Mouse (Mus musculus) embryonic facial prominence, embryonic 10.5 days (tissue): Measurements from ENCODE around the gene Mcub. TPM values are rescaled to one million over a fixed set of nuclear protein-coding genes. Genes with fewer than 3 reads are reported as not detected.

Experiments used
- DNase-seq: peaks from one replicate; pipeline ENCODE4 v3.0.0-alpha.2; 2017; ENCODE audit warnings: low spot score
- H3K27ac ChIP-seq: fragments of 300-500 bp; sonication (generic); replicated peaks from 2 replicates; pipeline ENCODE4 v1.5.1; 2016; ENCODE audit warnings: mild to moderate bottlenecking
- H3K27me3 ChIP-seq: fragments of 300-500 bp; sonication (generic); replicated peaks from 2 replicates; pipeline ENCODE4 v1.6.1; 2016; ENCODE audit warnings: low read depth, mild to moderate bottlenecking; ENCODE audit not compliant: poor library complexity, severe bottlenecking
- H3K36me3 ChIP-seq: fragments of 300-500 bp; sonication (generic); replicated peaks from 2 replicates; pipeline ENCODE4 v1.6.1; 2016; ENCODE audit warnings: mild to moderate bottlenecking, moderate library complexity
- H3K4me1 ChIP-seq: fragments of 300-500 bp; sonication (generic); 2 replicates; pipeline ENCODE4 v1.6.1; 2016
- H3K4me3 ChIP-seq: fragments of 300-500 bp; sonication (generic); 2 replicates; pipeline ENCODE4 v1.5.1; 2016; ENCODE audit warnings: mild to moderate bottlenecking, moderate library complexity
- H3K9me3 ChIP-seq: fragments of 300-500 bp; sonication (generic); 2 replicates; pipeline ENCODE4 v1.6.1; 2016; ENCODE audit warnings: mild to moderate bottlenecking
- WGBS: fragments of 180-500 bp; shearing (Covaris S2); methylation state at CpG from one replicate; pipeline ENCODE4 v1.1.7; 2016; 5-methylcytosine and 5-hydroxymethylcytosine counted together
- polyA plus RNA-seq: library from polyadenylated mRNA; unstranded; fragments of >200 nt; fragmentation: Nextera tagmentation; extraction: Ambion mirVana; gene quantifications from 2 replicates; pipeline ENCODE4 v1.2.1, GENCODE M21; 2016

Gene Mcub
- polyA plus RNA-seq, 1 experiment from 2014 or later: 1.4 TPM

DNA sequence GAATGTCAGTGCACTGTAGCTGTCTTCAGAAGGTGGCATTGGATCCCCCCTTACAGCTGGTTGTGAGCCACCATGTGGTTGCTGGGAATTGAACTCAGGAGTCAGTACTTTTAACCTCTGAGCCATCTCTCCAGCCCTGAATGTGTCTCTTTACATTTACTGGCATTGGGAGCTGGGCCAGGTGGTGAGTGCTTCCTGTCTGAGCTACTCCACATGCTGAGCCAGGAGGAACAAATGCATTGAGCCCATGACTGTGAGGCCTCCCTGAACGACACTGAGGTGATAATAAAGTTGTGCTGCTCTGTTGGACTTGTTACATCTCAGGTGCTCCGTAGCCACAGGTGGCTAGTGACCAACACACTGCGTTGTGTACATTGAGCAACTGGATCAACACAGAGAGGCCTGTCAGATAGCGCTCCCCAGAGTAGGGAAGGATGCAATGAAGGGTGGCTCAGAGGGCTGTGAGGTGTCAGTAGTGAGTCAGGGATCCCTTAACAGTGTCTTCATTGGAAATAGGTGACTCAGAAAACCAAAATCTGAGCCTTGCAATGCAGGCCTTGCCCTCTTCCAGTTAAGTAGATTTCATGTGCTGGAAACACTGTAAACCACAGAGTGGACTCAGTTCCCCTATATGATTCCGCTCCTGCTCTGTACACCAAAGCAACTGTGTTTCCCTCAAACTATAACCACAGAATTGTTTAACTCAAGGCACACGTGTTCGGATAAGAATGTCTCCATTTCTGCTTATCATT is 65.4 kb downstream of the Mcub start:
- no peak overlapping the region for H3K4me3 ChIP-seq
- H3K9me3 ChIP-seq: no peaks in the 10 kb centered on the region
- no peaks in the 10 kb centered on the region for H3K27me3 ChIP-seq
- H3K4me1 ChIP-seq: peaks cover 22% of the 10 kb centered on the region
- WGBS: 88% methylated on average over 7 of the region's 7 CpGs
- DNase-seq: no peak
- H3K27ac ChIP-seq: no peak overlapping the region
- H3K36me3 ChIP-seq: peaks cover 45% of the 10 kb centered on the region

DNA sequence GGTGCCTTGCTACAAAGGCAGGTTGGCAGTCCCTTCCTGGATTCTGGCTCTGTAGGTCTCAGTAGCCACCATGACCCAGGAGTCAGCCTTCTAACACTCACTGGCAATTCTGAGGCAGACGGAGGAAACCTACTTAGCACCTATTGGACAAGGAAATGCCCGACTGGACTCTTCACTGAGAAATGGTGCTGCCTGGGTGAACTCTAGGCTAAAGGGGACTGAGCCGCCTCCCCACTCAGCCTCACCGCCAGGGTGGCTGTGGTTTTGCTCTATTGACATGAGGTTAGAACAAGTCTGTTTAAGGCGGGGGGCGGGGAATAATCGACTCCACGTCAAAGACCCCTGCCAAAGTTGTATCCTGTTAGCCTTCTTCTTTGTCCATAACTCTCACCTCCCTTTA is 66.1 kb downstream of the Mcub start:
- peaks cover 38% of the 10 kb centered on the region for H3K36me3 ChIP-seq
- H3K27me3 ChIP-seq: no peaks in the 10 kb centered on the region
- no peak overlapping the region for H3K27ac ChIP-seq
- no peaks in the 10 kb centered on the region for H3K9me3 ChIP-seq
- H3K4me1 ChIP-seq: peaks cover 22% of the 10 kb centered on the region
- 90% methylated on average over 8 of the region's 8 CpGs for WGBS
- DNase-seq: no peak
- H3K4me3 ChIP-seq: no peak overlapping the region

DNA sequence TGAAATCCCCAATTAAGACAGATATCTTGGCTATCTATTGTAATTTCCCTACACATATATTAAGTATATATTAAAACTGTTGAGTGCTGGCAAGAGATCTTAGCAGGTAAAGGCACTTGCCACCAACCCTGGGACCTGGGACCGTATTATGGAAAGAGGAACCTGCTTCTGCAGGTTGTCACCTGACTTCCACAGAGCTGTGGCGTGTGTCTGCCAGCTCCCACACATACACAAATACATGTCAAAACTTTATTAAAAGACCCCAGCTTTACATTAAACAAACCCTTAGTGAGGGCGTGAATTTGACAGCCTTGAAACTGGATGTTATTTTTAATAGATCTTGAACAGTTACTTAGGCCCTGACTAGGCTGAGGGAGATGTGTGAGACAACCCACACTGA is 66.6 kb downstream of the Mcub start:
- no peak overlapping the region for H3K4me3 ChIP-seq
- H3K27me3 ChIP-seq: no peaks in the 10 kb centered on the region
- H3K36me3 ChIP-seq: peaks cover 33% of the 10 kb centered on the region
- WGBS: 92% methylated on average over 3 of the region's 3 CpGs
- no peak overlapping the region for H3K27ac ChIP-seq
- H3K4me1 ChIP-seq: peaks cover 22% of the 10 kb centered on the region
- H3K9me3 ChIP-seq: no peaks in the 10 kb centered on the region
- DNase-seq: no peak

DNA sequence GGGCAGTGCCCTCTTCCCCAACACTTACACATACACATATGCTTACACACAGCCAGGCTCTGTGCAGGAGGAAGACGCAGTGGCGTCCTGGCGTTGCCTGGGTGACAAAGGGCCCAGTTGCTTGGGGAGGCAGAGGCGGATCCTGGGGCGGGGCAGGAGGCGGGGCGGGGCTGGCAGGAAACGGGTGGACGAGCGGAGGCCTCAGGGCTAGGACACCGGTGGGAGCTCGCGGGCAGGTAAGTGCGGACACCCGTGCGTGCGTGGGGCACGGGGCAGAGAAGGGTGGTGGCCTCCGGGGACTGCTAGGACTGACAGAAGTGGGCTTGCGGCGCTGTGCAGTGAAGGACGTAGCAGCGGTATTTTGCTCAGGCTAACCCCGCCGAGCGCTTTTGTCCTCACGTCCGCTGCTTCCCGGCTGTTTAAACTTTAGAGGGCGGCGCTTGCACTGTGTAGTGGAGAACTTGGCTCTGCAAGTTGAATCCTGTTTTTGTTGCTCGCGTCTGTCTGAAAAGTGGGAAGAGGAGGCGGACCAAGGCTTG is 68.7 kb downstream of the Mcub start, which contains the start of gene Casp6:
TSS of gene Casp6 (plus strand) at position 155 of the 539 bp plus-strand sequence.
- no peaks in the 10 kb centered on the region for H3K9me3 ChIP-seq
- no peaks in the 10 kb centered on the region for H3K27me3 ChIP-seq
- peaks cover 22% of the 10 kb centered on the region for H3K4me1 ChIP-seq
- peak; percentile 92 for DNase-seq
- under 1% methylated on average over 34 of the region's 34 CpGs for WGBS
- H3K27ac ChIP-seq: peak within 1 kb of the TSS; percentile 91
- H3K4me3 ChIP-seq: peak within 1 kb of the TSS; percentile 75
- peaks cover 14% of the 10 kb centered on the region for H3K36me3 ChIP-seq

DNA sequence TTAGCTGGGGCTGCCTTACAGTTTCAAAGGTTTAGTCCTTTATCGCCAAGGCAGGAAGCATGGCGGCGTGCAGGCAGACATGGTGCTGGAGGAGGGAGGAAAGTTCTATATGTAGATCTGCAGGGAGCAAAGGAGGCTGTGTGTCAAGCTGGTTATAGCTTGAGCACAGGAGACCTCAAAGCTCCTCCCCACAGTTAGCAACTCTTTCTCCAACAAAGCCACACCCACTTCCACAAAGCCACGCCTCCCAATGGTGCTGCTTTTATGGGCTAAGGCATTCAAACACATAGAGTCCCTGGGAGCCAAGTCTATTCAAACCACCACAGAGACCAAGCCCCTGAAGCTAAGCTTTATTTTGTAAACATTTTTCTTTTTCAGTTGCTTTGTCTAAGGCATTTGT is 71.1 kb downstream of the Mcub start:
- Histone ChIP-seq H3K36me3 (peaks cover 3% of the 10 kb centered on the region; the same call in 1 of the 2 replicates), H3K9me3 (no peaks in the 10 kb centered on the region), H3K4me3 (no peak overlapping the region), H3K4me1 (peaks cover 22% of the 10 kb centered on the region), H3K27ac (no peak overlapping the region), H3K27me3 (no peaks in the 10 kb centered on the region)
- WGBS: 62% methylated on average over 4 of the region's 4 CpGs
- no peak for DNase-seq

DNA sequence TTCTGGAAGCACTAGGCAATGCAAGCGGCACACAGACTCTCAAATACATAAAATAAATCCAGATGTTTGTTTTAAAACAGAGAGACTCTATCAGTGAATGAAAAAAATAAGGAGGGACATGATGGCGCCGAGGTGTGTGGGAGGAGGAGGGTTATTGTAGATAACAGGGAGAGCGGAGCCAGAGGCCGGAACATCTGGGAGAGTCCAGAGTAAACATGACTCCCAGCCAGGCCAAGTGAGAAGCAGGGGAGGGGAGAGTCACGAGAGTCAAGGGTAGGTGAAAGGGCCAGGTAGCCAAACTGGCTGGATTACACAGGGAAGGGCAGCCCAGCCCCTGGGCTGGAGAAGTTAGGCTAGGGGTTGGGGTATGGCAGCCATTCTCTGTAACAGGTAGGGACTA is 73.4 kb downstream of the Mcub start:
- WGBS: 75% methylated on average over 6 of the region's 6 CpGs
- H3K9me3 ChIP-seq: no peaks in the 10 kb centered on the region
- no peak overlapping the region for H3K27ac ChIP-seq
- peaks cover 15% of the 10 kb centered on the region for H3K36me3 ChIP-seq
- no peak overlapping the region for H3K4me3 ChIP-seq
- H3K4me1 ChIP-seq: peaks cover 7% of the 10 kb centered on the region
- H3K27me3 ChIP-seq: no peaks in the 10 kb centered on the region
- no peak for DNase-seq

DNA sequence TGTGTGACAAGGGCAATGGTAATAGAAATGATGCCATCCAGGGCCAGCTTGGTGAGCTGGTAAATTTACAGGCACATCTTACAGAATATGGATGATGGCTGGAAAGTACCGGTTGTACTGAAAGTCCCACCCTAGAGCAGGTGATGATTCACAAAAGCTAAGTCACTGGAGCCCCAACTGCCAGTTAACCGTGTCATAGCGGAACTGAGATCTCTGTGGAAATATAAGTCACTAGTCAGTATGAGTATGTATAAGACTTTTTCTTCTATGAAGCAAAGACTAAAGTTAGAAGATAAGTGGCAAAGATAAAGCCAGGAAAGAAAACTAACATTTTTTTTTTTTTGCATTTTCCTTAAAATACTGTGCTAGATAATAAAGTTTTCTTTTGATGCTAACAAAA is 76.9 kb downstream of the Mcub start:
- Histone ChIP-seq H3K9me3 (no peaks in the 10 kb centered on the region), H3K4me3 (no peak overlapping the region), H3K36me3 (peaks cover 29% of the 10 kb centered on the region), H3K27ac (no peak overlapping the region), H3K4me1 (no peaks in the 10 kb centered on the region), H3K27me3 (no peaks in the 10 kb centered on the region)
- WGBS: 93% methylated on average over 3 of the region's 3 CpGs
- DNase-seq: no peak

DNA sequence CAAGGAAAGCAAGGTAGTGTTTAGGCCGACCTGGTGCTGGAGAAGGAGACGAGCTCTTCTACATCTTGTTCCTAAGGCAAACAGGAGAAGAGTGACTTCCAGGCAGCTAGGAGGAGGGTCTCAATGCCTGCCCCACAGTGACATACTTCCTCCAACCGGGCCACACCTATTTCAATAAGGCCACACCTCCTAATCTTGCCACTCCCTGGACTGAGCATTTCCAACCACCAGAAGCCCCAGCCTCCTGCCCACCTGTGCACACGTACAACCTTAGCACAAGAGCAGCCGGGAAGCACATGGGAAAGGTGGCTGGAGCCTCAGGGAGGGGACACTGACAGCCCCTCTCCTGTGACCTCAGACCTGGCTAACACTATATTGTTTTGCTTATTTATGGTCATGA is 78.0 kb downstream of the Mcub start:
- DNase-seq: no peak
- Histone ChIP-seq H3K4me1 (no peaks in the 10 kb centered on the region), H3K4me3 (no peak overlapping the region), H3K36me3 (peaks cover 29% of the 10 kb centered on the region), H3K9me3 (no peaks in the 10 kb centered on the region), H3K27me3 (no peaks in the 10 kb centered on the region), H3K27ac (no peak overlapping the region)
- 84% methylated on average over 5 of the region's 5 CpGs for WGBS

DNA sequence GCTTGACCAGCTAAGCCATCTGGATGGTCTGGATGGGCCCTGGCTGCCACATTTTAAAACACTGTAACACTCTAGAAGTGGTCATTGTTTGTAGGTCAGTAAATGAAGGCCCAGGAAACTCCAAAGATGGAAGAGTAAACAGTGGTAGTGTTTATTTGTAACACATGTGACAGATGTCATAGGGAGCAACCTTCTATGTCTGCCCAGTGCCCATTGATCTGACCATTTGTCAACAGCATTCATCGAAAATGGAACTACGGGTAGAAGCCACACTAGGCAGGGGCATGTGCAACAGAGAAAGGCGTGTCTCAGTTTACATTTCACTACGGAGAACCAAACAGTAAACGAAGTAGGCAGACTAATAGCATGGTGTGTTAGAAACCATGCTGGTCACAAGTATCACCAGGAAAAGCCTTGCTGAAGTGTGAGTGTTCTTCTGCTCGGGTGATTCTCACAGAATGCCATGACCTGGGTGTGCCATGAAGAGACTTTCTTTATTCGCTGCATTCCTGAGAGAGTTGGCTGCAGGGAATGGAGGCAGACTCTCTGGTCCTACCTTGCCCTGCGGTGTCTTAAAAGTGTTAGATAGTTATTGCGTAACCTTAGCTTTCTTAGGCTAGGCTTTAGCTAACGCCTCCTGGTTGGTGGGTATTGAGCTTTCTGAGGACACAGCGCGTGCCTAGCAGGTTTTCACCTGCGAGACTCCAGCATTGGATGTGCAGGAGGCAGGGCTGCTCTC is 82.1 kb downstream of the Mcub start:
- WGBS: 87% methylated on average over 13 of the region's 13 CpGs
- DNase-seq: no peak
- H3K36me3 ChIP-seq: peaks cover 23% of the 10 kb centered on the region; the same call in 1 of the 2 replicates
- H3K9me3 ChIP-seq: no peaks in the 10 kb centered on the region
- no peaks in the 10 kb centered on the region for H3K27me3 ChIP-seq
- no peak overlapping the region for H3K27ac ChIP-seq
- H3K4me1 ChIP-seq: no peaks in the 10 kb centered on the region
- H3K4me3 ChIP-seq: no peak overlapping the region

DNA sequence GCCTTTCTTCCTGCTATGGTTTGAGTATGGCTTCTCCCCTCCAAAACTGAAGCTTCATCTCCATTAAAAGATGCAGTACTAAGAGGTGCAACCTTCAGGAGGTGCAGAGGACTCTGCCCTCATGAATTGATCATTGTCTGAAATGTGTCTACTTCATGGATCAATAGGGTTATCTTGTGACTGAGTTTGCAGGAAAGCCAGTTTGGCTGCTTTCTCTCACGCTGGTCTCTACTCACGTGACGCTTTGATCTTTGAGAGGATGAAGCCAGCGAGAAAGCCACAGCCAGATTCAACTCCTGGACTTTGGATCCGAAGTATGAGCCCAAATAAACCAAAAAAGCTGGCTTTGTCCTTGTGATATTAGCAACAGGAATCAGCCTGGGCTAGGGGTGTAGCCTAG is 83.6 kb downstream of the Mcub start:
- Histone ChIP-seq H3K27ac (no peak overlapping the region), H3K9me3 (no peaks in the 10 kb centered on the region), H3K27me3 (no peaks in the 10 kb centered on the region), H3K4me1 (no peaks in the 10 kb centered on the region), H3K4me3 (no peak overlapping the region), H3K36me3 (peaks cover 14% of the 10 kb centered on the region; the same call in 1 of the 2 replicates)
- 76% methylated on average over 5 of the region's 5 CpGs for whole genome bisulfite sequencing
- DNase-seq: no peak

DNA sequence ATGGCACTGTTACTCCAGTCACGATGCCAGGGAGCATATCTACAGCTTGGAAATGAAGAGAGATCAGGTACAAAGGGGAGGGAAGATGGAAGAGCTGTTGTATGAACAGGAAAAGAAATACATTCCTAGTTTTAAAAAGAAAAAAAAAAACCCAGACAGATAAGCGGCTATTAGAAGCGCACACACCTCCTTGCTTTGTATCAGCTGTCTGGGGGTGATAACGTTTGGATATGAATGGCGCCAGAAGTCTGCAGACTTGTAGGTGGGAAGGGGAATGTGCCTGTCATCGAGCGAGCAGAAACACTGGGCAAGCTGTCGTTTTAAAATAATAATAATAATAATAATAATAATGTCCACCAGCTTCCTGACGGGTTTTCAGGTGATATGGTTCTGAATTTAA is 84.4 kb downstream of the Mcub start:
- H3K27me3 ChIP-seq: no peaks in the 10 kb centered on the region
- no peak overlapping the region for H3K4me3 ChIP-seq
- peaks cover 6% of the 10 kb centered on the region; the same call in 1 of the 2 replicates for H3K36me3 ChIP-seq
- DNase-seq: no peak
- H3K9me3 ChIP-seq: no peaks in the 10 kb centered on the region
- WGBS: 92% methylated on average over 9 of the region's 9 CpGs
- H3K4me1 ChIP-seq: 0 out of 2 replicates have a peak, but pooled peaks cover 5% of the 10 kb centered on the region
- no peak overlapping the region for H3K27ac ChIP-seq

DNA sequence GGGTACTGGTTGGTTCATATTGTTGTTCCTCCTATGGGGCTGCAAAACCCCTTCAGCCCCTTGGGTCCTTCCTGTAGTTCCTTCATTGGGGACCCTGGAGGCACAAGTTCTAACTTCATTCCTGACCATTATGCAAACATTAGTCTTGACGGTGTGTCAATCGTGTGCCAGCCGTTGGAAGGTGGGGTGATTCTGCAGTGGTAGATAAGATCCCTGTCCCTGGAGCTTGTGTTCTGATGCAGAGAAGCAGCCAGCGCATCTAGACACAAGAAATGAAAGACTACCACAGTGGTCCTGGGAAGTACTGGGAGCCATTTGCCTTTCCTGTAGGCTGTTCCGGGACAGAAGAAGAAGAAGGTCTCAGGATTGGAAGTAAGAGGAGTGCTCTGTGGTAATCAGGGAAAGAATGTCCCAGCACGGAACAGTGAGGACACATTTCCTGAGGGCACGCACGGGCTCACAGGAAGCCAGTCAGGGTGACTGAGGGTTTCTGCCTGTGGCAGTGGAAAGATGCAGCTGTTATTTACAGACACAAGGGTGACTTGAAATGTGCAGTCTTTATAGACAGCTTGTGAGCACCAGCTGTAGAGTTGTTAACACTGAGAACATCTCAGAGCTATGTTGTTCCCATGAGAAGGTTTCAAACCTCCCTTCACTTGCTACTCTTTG is 88.9 kb downstream of the Mcub start:
- WGBS: 71% methylated on average over 8 of the region's 8 CpGs
- DNase-seq: no peak
- peaks cover 8% of the 10 kb centered on the region; the same call in 1 of the 2 replicates for H3K27me3 ChIP-seq
- no peak overlapping the region for H3K4me3 ChIP-seq
- peaks cover 21% of the 10 kb centered on the region for H3K4me1 ChIP-seq
- H3K27ac ChIP-seq: no peak overlapping the region
- no peaks in the 10 kb centered on the region for H3K36me3 ChIP-seq
- no peaks in the 10 kb centered on the region for H3K9me3 ChIP-seq
